Mouse (Mus musculus): ENCODE results near the gene Zar1.

GRCm38 (mm10) chr5:72560976-72561628, 20.0 kb downstream of the Zar1 start:
- TF ChIP-seq CTCF (IDR thresholded peaks at IDR 0.05; ENCODE audit: low read depth, low read length) (no peak), GATA1 (IDR thresholded peaks at IDR 0.05; ENCODE audit: borderline replicate concordance, low read length) (no peak)

Measured in G1E (cell line).